Mouse (Mus musculus): ENCODE results near the gene Acp4.

GRCm38 (mm10) chr7:44277250-44277622, 20.1 kb upstream of the Acp4 start:
- TF ChIP-seq CTCF (IDR thresholded peaks at IDR 0.05; ENCODE audit: low read depth, low read length) (peak; percentile 53; the same call in 1 of the 2 replicates), POLR2A (IDR thresholded peaks at IDR 0.05; ENCODE audit: extremely low read depth, insufficient read depth, low read length) (no peak)

Data from liver, adult 2 months (tissue).